Mouse (Mus musculus) hematopoietic multipotent progenitor cell, adult 10-12 weeks (in vitro differentiated cells): Measurements from ENCODE around the gene Slc35e3. TPM values are rescaled to one million over a fixed set of nuclear protein-coding genes. Genes with fewer than 3 reads are reported as not detected.

Experiments
- polyA plus RNA-seq: library from polyadenylated mRNA; stranded (reverse); fragments of >175 nt; gene quantifications from 2 replicates; pipeline ENCODE4 v1.2.3, GENCODE M21; 2012; ENCODE audit warnings: low replicate concordance

Slc35e3 gene
- 2.0 and 3.5 TPM in 2 replicates for polyA plus RNA-seq

DNA sequence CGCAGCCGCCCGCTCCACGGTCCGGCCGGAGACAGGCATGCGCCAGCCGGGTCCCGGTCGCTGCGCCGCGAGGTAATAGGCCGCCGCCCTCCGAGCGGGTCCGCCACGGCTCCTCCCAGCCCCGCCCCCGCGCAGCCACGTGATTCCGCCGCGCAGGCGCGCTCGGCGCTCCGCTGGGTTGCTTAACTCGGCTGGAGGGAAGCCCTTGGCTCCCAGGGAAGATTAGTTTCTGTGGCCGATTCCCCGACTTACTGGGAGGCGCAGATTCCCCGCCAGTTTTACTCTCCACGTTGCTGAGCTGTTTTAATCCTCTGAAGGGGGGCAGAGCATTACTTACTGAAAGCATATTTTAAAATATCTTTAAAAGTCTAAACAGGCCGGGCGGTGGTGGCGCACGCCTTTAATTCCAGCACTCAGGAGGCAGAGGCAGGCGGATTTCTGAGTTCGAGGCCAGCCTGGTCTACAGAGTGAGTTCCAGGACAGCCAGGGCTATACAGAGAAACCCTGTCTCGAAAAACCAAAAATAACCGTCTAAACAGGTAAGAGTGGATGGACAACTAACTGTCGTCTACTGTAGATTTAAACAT, at the start of gene Slc35e3:
Gene Slc35e3, minus strand, starts transcription at position 69 of the 587 bp plus-strand sequence.

GRCm38 (mm10) chr10:117792141-117793091, 46.3 kb upstream of the Slc35e3 start, which contains the start of gene Nup107:
Gene Nup107, minus strand, starts transcription at chr10:117792705.

DNA sequence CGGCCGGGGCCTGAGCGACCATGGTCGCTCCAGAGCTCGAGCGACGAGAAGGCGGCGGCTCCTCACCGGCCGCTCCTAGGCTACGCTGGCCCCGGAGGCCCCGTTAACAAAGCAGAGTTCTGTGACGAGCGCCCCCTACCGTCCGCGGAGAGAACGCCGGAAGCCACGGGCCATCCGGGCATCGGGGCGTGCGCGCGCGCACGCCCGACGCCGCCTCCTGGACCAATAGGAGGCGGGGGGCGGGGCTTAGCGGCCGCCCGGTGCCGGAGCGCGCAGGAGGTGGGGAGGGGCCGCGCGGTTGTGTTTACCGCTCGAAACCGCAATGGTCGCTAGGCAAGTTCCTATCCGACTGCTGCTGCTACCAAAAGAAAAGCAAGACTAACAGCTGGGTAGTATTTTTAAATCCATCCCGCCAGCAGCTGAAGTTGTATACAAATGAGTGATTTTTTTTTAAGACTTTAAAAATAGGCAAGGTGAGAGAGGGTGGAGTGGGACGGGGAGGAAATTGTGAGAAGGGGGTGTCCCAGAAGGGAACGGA, 35.5 kb downstream of the Slc35e3 start, which contains the start of gene Mdm2:
Gene Mdm2, minus strand, starts transcription at position 155 of the 538 bp plus-strand sequence.

Other genes with a start within 250 kb of the Slc35e3 start
- 3.0 and 5.9 TPM in 2 replicates for gene Cpm, start 116.9 kb downstream of the Slc35e3 start, polyA plus RNA-seq
- gene Mdm2, start 35.6 kb downstream of the Slc35e3 start, polyA plus RNA-seq: 31.3 and 47.1 TPM in 2 replicates
- 13.1 and 14.1 TPM in 2 replicates for gene Nup107, start 46.3 kb upstream of the Slc35e3 start, polyA plus RNA-seq
- 55.5 and 76.8 TPM in 2 replicates for gene Rap1b, start 99.7 kb upstream of the Slc35e3 start, polyA plus RNA-seq